Mouse (Mus musculus) intestine, embryonic 14.5 days (tissue): ENCODE data around the gene Olfr978. TPM values are rescaled to one million over a fixed set of nuclear protein-coding genes. Genes with fewer than 3 reads are reported as not detected.

Source experiments
- polyA plus RNA-seq: library from polyadenylated mRNA; unstranded; fragments of >200 nt; fragmentation: Nextera tagmentation; extraction: Ambion mirVana; gene quantifications from 2 replicates; pipeline ENCODE4 v1.2.1, GENCODE M21; 2014

Gene Olfr978
- polyA plus RNA-seq, 1 experiment from 2014 or later = not detected

Other genes starting within 250 kb of the Olfr978 start
- not detected in 2 replicates for gene Olfr967, start 245.9 kb upstream of the Olfr978 start, polyA plus RNA-seq
- gene Olfr968, start 208.9 kb upstream of the Olfr978 start, polyA plus RNA-seq = not detected in 2 replicates
- gene Olfr969, start 201.2 kb upstream of the Olfr978 start, polyA plus RNA-seq = not detected in 2 replicates
- gene Olfr970, start 183.3 kb upstream of the Olfr978 start, polyA plus RNA-seq = not detected in 2 replicates
- not detected in 2 replicates for gene Olfr971, start 155.2 kb upstream of the Olfr978 start, polyA plus RNA-seq
- gene Olfr972, start 125.7 kb upstream of the Olfr978 start, polyA plus RNA-seq = not detected in 2 replicates
- gene Olfr229, start 84.8 kb upstream of the Olfr978 start, polyA plus RNA-seq = not detected in 2 replicates
- gene Olfr974, start 54.6 kb upstream of the Olfr978 start, polyA plus RNA-seq = not detected in 2 replicates
- gene Olfr975, start 40.1 kb upstream of the Olfr978 start, polyA plus RNA-seq = not detected in 2 replicates
- not detected in 2 replicates for gene Olfr976, start 31.0 kb upstream of the Olfr978 start, polyA plus RNA-seq
- gene Olfr979, start 11.4 kb downstream of the Olfr978 start, polyA plus RNA-seq = not detected in 2 replicates
- not detected in 2 replicates for gene Olfr980, start 17.5 kb downstream of the Olfr978 start, polyA plus RNA-seq
- gene Olfr981, start 29.4 kb downstream of the Olfr978 start, polyA plus RNA-seq = not detected in 2 replicates
- not detected in 2 replicates for gene Olfr982, start 81.7 kb downstream of the Olfr978 start, polyA plus RNA-seq
- gene Olfr983, start 101.5 kb downstream of the Olfr978 start, polyA plus RNA-seq = not detected in 2 replicates
- gene Olfr984, start 122.1 kb downstream of the Olfr978 start, polyA plus RNA-seq = not detected in 2 replicates
- gene Olfr985, start 138.1 kb downstream of the Olfr978 start, polyA plus RNA-seq = not detected in 2 replicates
- not detected in 2 replicates for gene Tmem225, start 156.0 kb downstream of the Olfr978 start, polyA plus RNA-seq
- not detected in 2 replicates for gene Olfr986, start 188.8 kb downstream of the Olfr978 start, polyA plus RNA-seq
- gene Zfp202, start 200.2 kb downstream of the Olfr978 start, polyA plus RNA-seq = 5.0 and 5.4 TPM in 2 replicates